Mouse (Mus musculus) kidney, embryonic 15.5 days (tissue): ENCODE data around the gene Dbn1. TPM values are rescaled to one million over a fixed set of nuclear protein-coding genes. Genes with fewer than 3 reads are reported as not detected.
A peak's percentile ranks its signal among the peaks of the same experiment; 100 is the strongest.

Experiments
- ATAC-seq: fragments of 200-750 bp; cut with Nextera tagmentation; replicated peaks from 2 replicates; pipeline ENCODE4 v1.8.0; 2017; ENCODE audit warnings: moderate TSS enrichment; ENCODE audit not compliant: low FRiP score
- H3K27ac ChIP-seq: fragments of 300-500 bp; sonication (generic); 2 replicates; pipeline ENCODE4 v1.5.1; 2015; ENCODE audit warnings: mild to moderate bottlenecking, inconsistent platforms
- H3K27me3 ChIP-seq: fragments of 300-500 bp; sonication (generic); 2 replicates; pipeline ENCODE4 v1.6.1; 2015; ENCODE audit warnings: inconsistent platforms
- H3K36me3 ChIP-seq: fragments of 300-500 bp; sonication (generic); 2 replicates; pipeline ENCODE4 v1.6.1; 2015; ENCODE audit warnings: inconsistent platforms
- H3K4me1 ChIP-seq: fragments of 300-500 bp; sonication (generic); 2 replicates; pipeline ENCODE4 v1.6.1; 2015; ENCODE audit warnings: inconsistent platforms
- H3K4me2 ChIP-seq: fragments of 300-500 bp; sonication (generic); 2 replicates; pipeline ENCODE4 v1.6.1; 2015; ENCODE audit warnings: moderate library complexity, mild to moderate bottlenecking, inconsistent platforms
- H3K4me3 ChIP-seq: fragments of 300-500 bp; sonication (generic); replicated peaks from 2 replicates; pipeline ENCODE4 v1.5.1; 2015; ENCODE audit warnings: mild to moderate bottlenecking, inconsistent platforms
- H3K9ac ChIP-seq: fragments of 300-500 bp; sonication (generic); 2 replicates; pipeline ENCODE4 v1.6.1; 2015; ENCODE audit warnings: mild to moderate bottlenecking, inconsistent platforms
- H3K9me3 ChIP-seq: fragments of 300-500 bp; sonication (generic); replicated peaks from 2 replicates; pipeline ENCODE4 v1.6.1; 2016; ENCODE audit warnings: inconsistent platforms
- WGBS: fragments of 180-500 bp; shearing (Covaris S2); methylation state at CpG from one replicate; pipeline ENCODE4 v1.1.7; 2015; ENCODE audit warnings: mixed read lengths; 5-methylcytosine and 5-hydroxymethylcytosine counted together
- polyA plus RNA-seq: library from polyadenylated mRNA; unstranded; fragments of >200 nt; fragmentation: Nextera tagmentation; extraction: Ambion mirVana; gene quantifications from 2 replicates; pipeline ENCODE4 v1.2.1, GENCODE M21; 2015

Dbn1 gene
- polyA plus RNA-seq, 1 experiment from 2014 or later: 193 TPM

DNA sequence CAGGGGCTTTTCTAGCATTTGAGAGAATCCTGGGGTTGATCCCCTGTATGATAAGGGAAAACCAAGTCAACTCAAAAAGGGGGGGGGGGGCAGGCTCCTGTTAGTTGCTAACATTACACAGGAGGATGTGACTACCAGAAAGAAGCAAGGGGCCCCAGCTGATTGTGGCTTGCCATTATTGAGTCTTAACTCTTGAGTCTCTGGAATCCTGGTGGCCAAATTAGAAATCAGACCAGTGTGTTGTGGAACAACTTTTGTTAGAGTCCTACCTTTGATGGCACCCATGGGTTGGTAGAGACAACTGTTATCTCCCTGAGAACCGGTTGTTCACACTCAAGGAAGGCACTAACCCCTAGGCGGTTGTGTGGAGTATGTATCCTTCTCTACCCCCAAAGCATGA lies 24.9 kb downstream of the Dbn1 start:
- H3K4me1 ChIP-seq: peaks cover 23% of the 10 kb centered on the region
- no peak overlapping the region for H3K27ac ChIP-seq
- WGBS: 45% methylated on average over 2 of the region's 2 CpGs
- H3K4me3 ChIP-seq: no peak overlapping the region
- 0 out of 2 replicates have a peak overlapping the region, but pooled peaks have one; percentile 98 for H3K4me2 ChIP-seq
- no peak overlapping the region for H3K9ac ChIP-seq
- no peaks in the 10 kb centered on the region for H3K27me3 ChIP-seq
- no peak for ATAC-seq
- peaks cover 43% of the 10 kb centered on the region for H3K36me3 ChIP-seq
- H3K9me3 ChIP-seq: no peaks in the 10 kb centered on the region

DNA sequence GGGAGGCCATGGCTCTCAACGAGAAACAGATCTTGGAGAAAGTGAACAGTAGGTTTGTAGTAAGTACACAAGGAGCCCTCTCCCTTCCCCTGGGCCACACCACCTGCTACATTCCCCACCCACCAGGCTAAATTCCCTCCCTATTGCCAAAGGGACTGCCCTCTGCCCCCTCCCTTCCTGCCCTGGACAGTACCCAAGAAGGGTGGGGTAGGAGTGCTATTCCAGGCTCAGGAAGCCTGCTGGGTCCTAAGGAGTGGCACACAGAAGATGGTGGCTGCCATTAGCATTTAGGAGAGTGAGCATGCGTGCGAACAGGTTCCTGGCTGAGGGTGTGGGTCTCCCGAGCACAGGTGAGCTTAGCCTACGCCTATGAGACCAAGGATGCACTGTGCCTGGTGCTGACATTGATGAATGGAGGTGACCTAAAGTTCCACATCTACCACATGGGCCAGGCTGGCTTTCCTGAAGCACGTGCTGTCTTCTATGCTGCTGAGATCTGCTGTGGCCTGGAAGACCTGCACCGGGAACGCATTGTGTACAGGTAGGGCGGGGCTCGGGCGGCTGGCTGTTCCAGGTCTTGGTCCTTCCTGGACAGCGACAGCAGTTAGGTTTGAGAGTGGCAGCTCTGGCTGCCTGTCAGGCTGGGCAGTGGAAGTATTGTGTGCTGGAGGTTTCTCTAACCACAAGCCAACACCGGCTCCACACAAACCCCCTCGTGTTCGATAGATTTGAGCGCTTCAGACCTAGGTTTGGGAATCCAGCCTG lies 35.9 kb downstream of the Dbn1 start:
- H3K4me3 ChIP-seq: no peak overlapping the region
- ATAC-seq: no peak
- WGBS: 96% methylated on average over 16 of the region's 16 CpGs

GRCm38 (mm10) chr13:55451296-55451695 lies 36.6 kb downstream of the Dbn1 start:
- no peaks in the 10 kb centered on the region for H3K27me3 ChIP-seq
- no peak overlapping the region for H3K4me3 ChIP-seq
- no peak overlapping the region for H3K9ac ChIP-seq
- no peak overlapping the region for H3K27ac ChIP-seq
- 91% methylated on average over 10 of the region's 10 CpGs for WGBS
- no peaks in the 10 kb centered on the region for H3K9me3 ChIP-seq
- H3K4me1 ChIP-seq: peaks cover 23% of the 10 kb centered on the region
- H3K4me2 ChIP-seq: no peak overlapping the region
- no peak for ATAC-seq
- peaks cover 74% of the 10 kb centered on the region for H3K36me3 ChIP-seq

More for the DNA sequence above, 35.9 kb downstream of the Dbn1 start:
- no peak overlapping the region for H3K4me2 ChIP-seq
- H3K27ac ChIP-seq: no peak overlapping the region
- H3K27me3 ChIP-seq: no peaks in the 10 kb centered on the region
- H3K36me3 ChIP-seq: peaks cover 81% of the 10 kb centered on the region
- no peaks in the 10 kb centered on the region for H3K9me3 ChIP-seq
- peaks cover 16% of the 10 kb centered on the region for H3K4me1 ChIP-seq
- H3K9ac ChIP-seq: no peak overlapping the region

GRCm38 (mm10) chr13:55450511-55450980 lies 37.4 kb downstream of the Dbn1 start:
- Histone ChIP-seq H3K27me3 (no peaks in the 10 kb centered on the region), H3K36me3 (peaks cover 67% of the 10 kb centered on the region), H3K9ac (no peak overlapping the region), H3K4me1 (peaks cover 29% of the 10 kb centered on the region), H3K4me2 (no peak overlapping the region), H3K4me3 (no peak overlapping the region), H3K27ac (no peak overlapping the region), H3K9me3 (no peaks in the 10 kb centered on the region)
- 92% methylated on average over 11 of the region's 11 CpGs for WGBS
- ATAC-seq: no peak

GRCm38 (mm10) chr13:55449679-55450441 lies 38.1 kb downstream of the Dbn1 start:
- Histone ChIP-seq H3K4me2 (no peak overlapping the region), H3K4me3 (no peak overlapping the region), H3K27me3 (no peaks in the 10 kb centered on the region), H3K9me3 (no peaks in the 10 kb centered on the region), H3K9ac (no peak overlapping the region), H3K4me1 (peaks cover 29% of the 10 kb centered on the region), H3K36me3 (peaks cover 60% of the 10 kb centered on the region), H3K27ac (no peak overlapping the region)
- ATAC-seq: no peak
- 91% methylated on average over 17 of the region's 17 CpGs for WGBS

- Histone ChIP-seq H3K27ac (no peak overlapping the region), H3K9ac (no peak overlapping the region), H3K27me3 (no peaks in the 10 kb centered on the region), H3K4me1 (peaks cover 29% of the 10 kb centered on the region), H3K4me2 (no peak overlapping the region), H3K36me3 (peaks cover 53% of the 10 kb centered on the region), H3K9me3 (no peaks in the 10 kb centered on the region), H3K4me3 (no peak overlapping the region)
- ATAC-seq: no peak
- 92% methylated on average over 9 of the region's 9 CpGs for WGBS
Observed at GRCm38 (mm10) chr13:55449205-55449604, 38.7 kb downstream of the Dbn1 start.

DNA sequence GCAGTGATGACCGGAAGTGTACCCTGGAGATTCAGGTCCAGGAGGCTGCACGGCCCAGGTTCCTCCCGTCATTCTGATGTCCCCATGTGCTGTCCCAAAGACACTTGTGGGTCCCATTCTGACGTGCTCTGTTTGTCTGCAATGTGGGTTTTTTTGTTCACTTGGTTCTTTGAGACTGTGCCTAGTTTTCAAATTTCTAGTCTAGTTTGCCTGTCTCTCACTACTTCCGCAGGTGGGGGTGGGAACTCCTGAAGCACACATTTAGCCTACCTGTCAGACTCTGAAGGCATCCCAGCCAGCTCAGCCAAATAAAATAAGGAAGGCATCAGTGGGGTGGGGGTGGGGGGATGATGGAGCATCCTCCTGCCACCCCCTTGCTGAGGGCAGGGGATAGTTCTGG lies 39.8 kb downstream of the Dbn1 start:
- Histone ChIP-seq H3K4me1 (peaks cover 36% of the 10 kb centered on the region), H3K4me2 (no peak overlapping the region), H3K4me3 (no peak overlapping the region), H3K9ac (no peak overlapping the region), H3K9me3 (no peaks in the 10 kb centered on the region), H3K27ac (no peak overlapping the region), H3K36me3 (peaks cover 43% of the 10 kb centered on the region), H3K27me3 (no peaks in the 10 kb centered on the region)
- WGBS: 90% methylated on average over 5 of the region's 5 CpGs
- ATAC-seq: no peak

- Histone ChIP-seq H3K4me2 (no peak overlapping the region), H3K4me3 (no peak overlapping the region), H3K27ac (no peak overlapping the region), H3K9me3 (no peaks in the 10 kb centered on the region), H3K27me3 (no peaks in the 10 kb centered on the region), H3K36me3 (peaks cover 37% of the 10 kb centered on the region), H3K4me1 (peaks cover 36% of the 10 kb centered on the region), H3K9ac (no peak overlapping the region)
- ATAC-seq: no peak
- WGBS: 39% methylated on average over 3 of the region's 3 CpGs
Observed at GRCm38 (mm10) chr13:55447543-55447943, 40.4 kb downstream of the Dbn1 start.

DNA sequence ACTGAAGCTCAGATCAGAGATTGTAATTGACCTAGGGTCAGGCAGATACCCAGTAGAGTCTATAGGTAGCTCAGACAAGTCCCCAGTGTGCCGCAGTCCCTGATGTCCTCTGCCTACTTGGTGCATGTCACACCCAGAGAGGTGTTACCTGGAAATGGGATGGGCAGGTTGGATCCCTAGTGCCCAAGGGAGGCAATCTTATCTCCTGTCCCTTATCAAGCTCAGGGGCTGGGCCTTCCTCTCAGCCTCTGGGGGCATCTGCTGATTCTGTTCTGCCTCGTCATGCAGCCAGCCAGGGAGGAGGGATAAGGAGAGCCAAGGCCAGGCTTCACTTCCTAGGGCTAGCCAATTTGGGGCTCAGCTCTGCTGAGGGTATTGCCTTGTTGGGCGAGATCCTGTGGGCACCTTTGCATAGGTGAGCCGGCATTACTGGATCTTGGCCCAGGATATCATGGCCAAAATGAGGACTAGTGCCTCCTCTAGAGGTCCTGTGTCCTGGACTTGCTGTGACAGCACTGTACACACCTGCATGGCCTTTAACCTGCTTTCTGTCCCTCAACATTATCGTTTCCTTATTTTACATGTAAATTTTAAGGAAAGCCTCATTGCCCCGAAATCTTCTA lies 41.3 kb downstream of the Dbn1 start:
- Histone ChIP-seq H3K4me2 (peak overlapping the region; percentile 79), H3K4me1 (peaks cover 34% of the 10 kb centered on the region), H3K9me3 (no peaks in the 10 kb centered on the region), H3K9ac (peak overlapping the region; percentile 100), H3K4me3 (peak overlapping the region; percentile 93), H3K36me3 (peaks cover 27% of the 10 kb centered on the region), H3K27ac (no peak overlapping the region), H3K27me3 (no peaks in the 10 kb centered on the region)
- ATAC-seq: no peak
- 83% methylated on average over 6 of the region's 6 CpGs for WGBS

DNA sequence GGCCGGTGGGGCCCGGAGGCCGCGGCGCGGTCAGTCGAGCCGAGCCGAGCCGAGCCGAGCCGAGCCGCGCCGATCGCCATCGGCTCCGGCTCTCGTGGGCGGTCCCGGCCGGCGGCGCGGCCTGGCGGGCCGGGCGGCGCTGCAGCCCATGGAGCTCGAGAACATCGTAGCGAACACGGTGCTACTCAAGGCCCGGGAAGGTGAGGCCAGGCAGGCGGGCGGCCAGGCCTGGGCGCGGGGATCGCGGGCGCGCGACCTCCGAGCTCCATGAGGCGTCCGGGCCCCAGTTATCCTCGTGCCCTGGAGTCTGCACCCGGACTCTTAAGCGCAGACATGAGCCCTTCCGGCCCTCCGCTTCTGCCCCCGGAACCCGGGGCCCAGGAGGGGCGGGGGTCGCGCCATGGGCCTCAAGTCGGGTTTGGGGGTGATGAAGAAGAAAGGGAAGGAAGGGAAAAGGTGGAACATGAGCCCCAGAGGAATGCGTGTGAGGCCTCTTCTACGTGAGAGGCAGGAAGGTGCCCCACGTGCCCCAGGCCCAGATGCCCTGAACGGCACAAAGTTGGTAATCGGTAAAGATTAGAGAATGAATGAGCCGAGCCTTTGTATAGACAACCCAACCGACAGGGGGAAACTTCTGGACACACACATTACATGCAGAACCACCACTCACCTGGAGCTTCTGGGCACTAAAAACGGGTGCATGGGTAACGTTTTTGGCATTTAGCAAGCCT lies 42.4 kb downstream of the Dbn1 start:
- H3K9me3 ChIP-seq: no peaks in the 10 kb centered on the region
- H3K4me3 ChIP-seq: peak overlapping the region; percentile 93
- no peaks in the 10 kb centered on the region for H3K27me3 ChIP-seq
- peak overlapping the region; percentile 99 for H3K27ac ChIP-seq
- H3K9ac ChIP-seq: peak overlapping the region; percentile 100
- peaks cover 34% of the 10 kb centered on the region for H3K4me1 ChIP-seq
- H3K4me2 ChIP-seq: peak overlapping the region; percentile 79
- ATAC-seq: no peak; the same call in 1 of the 2 replicates
- under 1% methylated on average over 60 of the region's 66 CpGs for WGBS
- peaks cover 17% of the 10 kb centered on the region for H3K36me3 ChIP-seq

DNA sequence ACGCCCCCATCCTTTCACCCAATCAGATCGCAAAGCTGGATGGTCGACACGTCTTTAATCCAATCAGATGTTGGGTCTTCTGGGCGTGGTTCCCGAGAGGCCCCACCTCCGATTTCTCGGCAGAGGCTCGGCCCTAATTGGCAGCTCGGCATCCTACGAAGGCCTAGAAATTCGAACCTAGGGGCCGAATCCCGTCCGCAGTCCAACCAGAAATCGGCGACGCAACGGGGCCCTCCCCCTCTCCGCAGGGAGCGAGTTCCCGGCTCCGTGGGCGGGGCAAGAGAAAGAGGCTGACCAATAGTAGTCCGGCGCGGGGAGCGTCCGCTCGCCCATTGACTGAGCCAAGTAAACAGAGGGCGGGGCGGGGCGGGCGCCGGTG lies 43.0 kb downstream of the Dbn1 start, which contains the start of gene Grk6:
Gene Grk6, plus strand, starts transcription at position 136 of the 379 bp plus-strand sequence.
- Histone ChIP-seq H3K4me3 (peak within 1 kb of the TSS; percentile 93), H3K27ac (peak within 1 kb of the TSS; percentile 99), H3K4me1 (peaks cover 34% of the 10 kb centered on the region), H3K9me3 (no peaks in the 10 kb centered on the region), H3K36me3 (peaks cover 11% of the 10 kb centered on the region), H3K9ac (peak within 1 kb of the TSS; percentile 100), H3K4me2 (peak within 1 kb of the TSS; percentile 79), H3K27me3 (no peaks in the 10 kb centered on the region)
- under 1% methylated on average over 35 of the region's 35 CpGs for WGBS
- peak; percentile 97 for ATAC-seq
